Mouse (Mus musculus) liver, adult 2 months (tissue): ENCODE results near the gene Tmem178b. TPM values are rescaled to one million over a fixed set of nuclear protein-coding genes. Genes with fewer than 3 reads are reported as not detected.

Source experiments
- DNase-seq: peaks from one replicate; pipeline ENCODE4 v3.0.0-alpha.2; 2011; ENCODE audit warnings: low read depth, low spot score; ENCODE audit errors: extremely low read depth
- H3K27ac ChIP-seq: fragments of 200-500 bp; replicated peaks from 2 replicates; pipeline ENCODE4 v1.5.1; 2012; ENCODE audit warnings: low read depth, mild to moderate bottlenecking, control low read depth, inconsistent platforms, low read length; ENCODE audit not compliant: insufficient read depth
- H3K27me3 ChIP-seq: fragments of 200-500 bp; 2 replicates; pipeline ENCODE4 v1.6.1; 2012; ENCODE audit warnings: mild to moderate bottlenecking, moderate library complexity, low read length, inconsistent platforms; ENCODE audit not compliant: control insufficient read depth, insufficient read depth
- H3K36me3 ChIP-seq: fragments of 200-500 bp; 2 replicates; pipeline ENCODE4 v1.6.1; 2012; ENCODE audit warnings: low read length, inconsistent platforms; ENCODE audit not compliant: control insufficient read depth, insufficient read depth
- H3K4me1 ChIP-seq: fragments of 200-500 bp; 2 replicates; pipeline ENCODE4 v1.6.1; 2011; ENCODE audit warnings: low read length; ENCODE audit not compliant: control insufficient read depth, insufficient read depth
- H3K4me3 ChIP-seq: fragments of 200-500 bp; 2 replicates; pipeline ENCODE4 v1.5.1; 2011; ENCODE audit warnings: low read depth, mild to moderate bottlenecking, control low read depth, low read length, moderate library complexity; ENCODE audit not compliant: insufficient read depth
- H3K79me2 ChIP-seq: fragments of 200-500 bp; 2 replicates; pipeline ENCODE4 v1.6.1; 2012; ENCODE audit warnings: inconsistent platforms, mild to moderate bottlenecking, low read length, moderate library complexity; ENCODE audit not compliant: control insufficient read depth, insufficient read depth
- H3K9ac ChIP-seq: fragments of 200-500 bp; 2 replicates; pipeline ENCODE4 v1.6.1; 2012; ENCODE audit warnings: low read depth, mild to moderate bottlenecking, control low read depth, inconsistent platforms, low read length
- CTCF ChIP-seq: fragments of 200-500 bp; IDR thresholded peaks from 2 replicates; pipeline ENCODE4 v1.5.1; 2011; ENCODE audit warnings: low read depth, low read length, control low read depth
- POLR2A ChIP-seq: fragments of 200-500 bp; IDR thresholded peaks from 2 replicates; pipeline ENCODE4 v1.6.1; 2011; ENCODE audit warnings: low read length, control low read depth; ENCODE audit not compliant: insufficient read depth; ENCODE audit errors: extremely low read depth
- WGBS: fragments of 180-500 bp; shearing (Covaris S2); methylation state at CpG from one replicate; pipeline ENCODE4 v1.1.7; 2018; 5-methylcytosine and 5-hydroxymethylcytosine counted together
- polyA plus RNA-seq: library from polyadenylated mRNA; depleted of rRNA; stranded (reverse); fragments of >200 nt; gene quantifications from 2 replicates; pipeline ENCODE4 v1.2.3, GENCODE M21; 2012
- total RNA-seq: library from RNA; depleted of rRNA; stranded (reverse); fragments of >200 nt; gene quantifications from 2 replicates; pipeline ENCODE4 v1.2.3, GENCODE M21; 2014

The Tmem178b gene
- total and polyA plus RNA-seq, 2 experiments = 0.02 to 0.09 TPM

DNA sequence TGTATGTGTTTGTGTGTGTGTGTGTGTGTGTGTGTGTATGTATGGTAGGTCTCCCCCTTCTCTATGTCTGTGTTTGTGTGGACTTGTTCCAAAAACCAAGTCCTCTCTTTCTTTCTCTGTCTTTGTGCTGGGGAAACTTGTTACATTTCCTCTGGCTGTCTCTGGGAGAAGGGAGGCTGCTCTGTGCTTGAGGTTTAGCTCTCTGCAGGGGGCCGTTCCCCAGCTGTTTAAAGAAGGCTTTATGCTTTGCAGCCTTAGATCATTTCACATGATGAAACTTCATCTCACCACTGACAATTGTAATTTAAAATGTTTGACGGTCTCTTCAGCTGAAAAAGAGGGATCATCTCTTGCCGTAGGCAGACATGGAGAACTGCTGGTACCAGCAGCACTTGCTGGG lies 243.2 kb downstream of the Tmem178b start:
- peaks cover 3% of the 10 kb centered on the region; the same call in 1 of the 2 replicates for H3K27me3 ChIP-seq
- H3K79me2 ChIP-seq = no peaks in the 10 kb centered on the region
- WGBS = 58% methylated on average over 3 of the region's 3 CpGs
- TF ChIP-seq CTCF = no peak
- TF ChIP-seq POLR2A = no peak
- DNase-seq = no peak
- H3K36me3 ChIP-seq = no peaks in the 10 kb centered on the region
- H3K4me1 ChIP-seq = no peaks in the 10 kb centered on the region
- no peak overlapping the region for H3K4me3 ChIP-seq
- no peak overlapping the region for H3K27ac ChIP-seq
- no peak overlapping the region for H3K9ac ChIP-seq

DNA sequence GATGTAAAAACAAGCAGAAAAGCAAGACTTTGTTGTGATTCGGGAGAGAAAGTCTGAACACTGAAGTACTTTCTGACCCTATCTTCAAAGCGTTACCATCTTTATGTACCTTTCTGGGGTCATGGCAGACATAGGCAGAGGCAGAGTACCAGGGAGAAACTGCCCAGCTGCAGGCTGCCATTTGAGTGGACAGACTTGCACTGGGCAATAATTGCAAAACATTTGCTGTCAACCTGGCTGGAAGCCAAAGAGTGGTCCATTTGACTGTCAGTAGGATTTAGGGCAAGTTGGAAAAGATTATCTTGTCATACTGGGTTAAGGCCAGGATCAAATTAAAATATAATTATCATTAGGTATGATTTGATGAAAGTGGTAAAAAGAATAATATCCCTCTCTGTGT lies 247.1 kb downstream of the Tmem178b start:
- no peak overlapping the region for H3K9ac ChIP-seq
- H3K4me3 ChIP-seq = no peak overlapping the region
- TF ChIP-seq CTCF (no peak), POLR2A (no peak)
- DNase-seq = no peak
- H3K4me1 ChIP-seq = no peaks in the 10 kb centered on the region
- no peaks in the 10 kb centered on the region for H3K79me2 ChIP-seq
- WGBS = 80% methylated on average over 2 of the region's 2 CpGs
- H3K27me3 ChIP-seq = 0 out of 2 replicates have a peak, but pooled peaks cover 3% of the 10 kb centered on the region
- H3K27ac ChIP-seq = no peak overlapping the region
- no peaks in the 10 kb centered on the region for H3K36me3 ChIP-seq

- no peak overlapping the region for H3K27ac ChIP-seq
- WGBS = 54% methylated on average over 4 of the region's 4 CpGs
- TF ChIP-seq CTCF (no peak), POLR2A (no peak)
- H3K4me1 ChIP-seq = no peaks in the 10 kb centered on the region
- H3K79me2 ChIP-seq = no peaks in the 10 kb centered on the region
- H3K4me3 ChIP-seq = no peak overlapping the region
- 0 out of 2 replicates have a peak, but pooled peaks cover 3% of the 10 kb centered on the region for H3K27me3 ChIP-seq
- no peak overlapping the region for H3K9ac ChIP-seq
- DNase-seq = no peak
- no peaks in the 10 kb centered on the region for H3K36me3 ChIP-seq
Observed at GRCm38 (mm10) chr6:40121494-40121893, 248.4 kb downstream of the Tmem178b start.

DNA sequence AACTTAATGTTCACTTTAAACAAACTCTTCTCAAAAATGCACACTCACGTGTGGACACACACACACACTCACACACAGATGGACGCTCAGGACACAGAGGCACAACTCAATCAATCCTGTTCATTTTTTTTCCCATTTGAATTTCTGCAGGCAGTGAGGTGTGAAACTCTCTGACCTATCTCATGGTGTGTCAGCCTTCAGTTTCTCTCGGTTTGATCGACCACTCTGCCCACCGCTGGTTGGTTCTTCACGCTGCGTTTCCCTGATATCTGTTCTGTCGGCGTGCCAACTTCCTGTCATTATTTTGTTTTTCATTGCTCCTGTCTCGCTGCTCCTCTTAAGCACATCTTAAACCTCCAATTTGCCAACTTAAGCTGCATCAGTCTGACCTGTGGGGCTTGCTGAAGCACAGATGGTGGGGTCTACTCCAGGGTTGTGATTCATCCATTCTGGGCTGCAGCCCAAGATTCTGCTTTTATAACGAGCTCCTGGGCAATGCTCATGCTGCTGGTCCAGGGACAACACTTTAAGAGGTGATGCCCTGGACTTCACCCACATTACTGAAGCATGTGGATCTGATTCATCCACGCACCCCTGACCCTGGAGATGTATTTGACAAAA lies 250.1 kb downstream of the Tmem178b start:
- no peak overlapping the region for H3K27ac ChIP-seq
- no peaks in the 10 kb centered on the region for H3K27me3 ChIP-seq
- no peaks in the 10 kb centered on the region for H3K4me1 ChIP-seq
- whole genome bisulfite sequencing = 72% methylated on average over 12 of the region's 12 CpGs
- no peak overlapping the region for H3K4me3 ChIP-seq
- no peaks in the 10 kb centered on the region for H3K79me2 ChIP-seq
- H3K9ac ChIP-seq = no peak overlapping the region
- TF ChIP-seq POLR2A (no peak), CTCF (no peak)
- no peak for DNase-seq
- H3K36me3 ChIP-seq = no peaks in the 10 kb centered on the region

GRCm38 (mm10) chr6:40123960-40124359 lies 250.9 kb downstream of the Tmem178b start:
- no peaks in the 10 kb centered on the region for H3K4me1 ChIP-seq
- H3K79me2 ChIP-seq = no peaks in the 10 kb centered on the region
- no peak overlapping the region for H3K9ac ChIP-seq
- no peaks in the 10 kb centered on the region for H3K27me3 ChIP-seq
- H3K36me3 ChIP-seq = no peaks in the 10 kb centered on the region
- no peak overlapping the region for H3K27ac ChIP-seq
- no peak for DNase-seq
- H3K4me3 ChIP-seq = no peak overlapping the region
- TF ChIP-seq CTCF (no peak), POLR2A (no peak)

- no peak for DNase-seq
- no peak overlapping the region for H3K4me3 ChIP-seq
- H3K27me3 ChIP-seq = no peaks in the 10 kb centered on the region
- WGBS = 78% methylated on average over 6 of the region's 6 CpGs
- H3K79me2 ChIP-seq = no peaks in the 10 kb centered on the region
- H3K9ac ChIP-seq = no peak overlapping the region
- no peaks in the 10 kb centered on the region for H3K4me1 ChIP-seq
- no peak for TF ChIP-seq CTCF
- no peak for TF ChIP-seq POLR2A
- H3K27ac ChIP-seq = no peak overlapping the region
- no peaks in the 10 kb centered on the region for H3K36me3 ChIP-seq
Observed at GRCm38 (mm10) chr6:40128716-40129115, 255.6 kb downstream of the Tmem178b start.
